Mouse (Mus musculus) MEL (cell line): Measurements from ENCODE around the gene Cbl. TPM values are rescaled to one million over a fixed set of nuclear protein-coding genes. Genes with fewer than 3 reads are reported as not detected.

Experiments
- DNase-seq: peaks from one replicate; pipeline ENCODE4 v3.0.0; 2011; ENCODE audit warnings: low read depth, low spot score
- H3K27ac ChIP-seq: 2 replicates; pipeline ENCODE4 v1.5.1; 2012; ENCODE audit warnings: low read depth, mild to moderate bottlenecking, control low read depth, low read length, moderate library complexity; ENCODE audit not compliant: control insufficient read depth
- H3K27me3 ChIP-seq, 2 experiments: fragments of 150-350 bp in 1 of 2; sonication (generic) in 1 of 2; 2 replicates each; pipeline ENCODE4 v1.6.1; 2012; ENCODE audit warnings: low read length in 2 of 2, mild to moderate bottlenecking in 2 of 2, improper control_type of control experiment in 1 of 2, moderate library complexity in 1 of 2; ENCODE audit not compliant: insufficient read depth in 2 of 2, control insufficient read depth in 1 of 2
- H3K36me3 ChIP-seq, 2 experiments: 2 replicates each; pipeline ENCODE4 v1.6.1; 2012 to 2014; ENCODE audit warnings: low read length in 2 of 2, improper control_type of control experiment in 1 of 2, inconsistent platforms in 1 of 2, mild to moderate bottlenecking in 1 of 2; ENCODE audit not compliant: insufficient read depth in 2 of 2, control insufficient read depth in 1 of 2
- H3K4me1 ChIP-seq, 2 experiments: fragments of 150-350 bp in 1 of 2; sonication (generic) in 1 of 2; 2 replicates each; pipeline ENCODE4 v1.6.1; 2012; ENCODE audit warnings: low read length in 2 of 2, improper control_type of control experiment in 1 of 2, mild to moderate bottlenecking in 1 of 2; ENCODE audit not compliant: insufficient read depth in 2 of 2, control insufficient read depth in 1 of 2
- H3K4me3 ChIP-seq, 2 experiments: fragments of 150-350 bp in 1 of 2; sonication (generic) in 1 of 2; 2 replicates each; pipeline ENCODE4 v1.5.1; 2012; ENCODE audit warnings: low read depth in 2 of 2, low read length in 2 of 2, mild to moderate bottlenecking in 2 of 2, moderate library complexity in 2 of 2, control low read depth in 1 of 2, improper control_type of control experiment in 1 of 2; ENCODE audit not compliant: control insufficient read depth in 1 of 2, insufficient read depth in 1 of 2
- H3K79me2 ChIP-seq: 2 replicates; pipeline ENCODE4 v1.6.1; 2012; ENCODE audit warnings: mild to moderate bottlenecking, low read length, moderate library complexity; ENCODE audit not compliant: control insufficient read depth, poor library complexity, insufficient read depth
- H3K9ac ChIP-seq: 2 replicates; pipeline ENCODE4 v1.6.1; 2012; ENCODE audit warnings: low read depth, mild to moderate bottlenecking, control low read depth, low read length, moderate library complexity; ENCODE audit not compliant: control insufficient read depth, poor library complexity, severe bottlenecking
- H3K9me3 ChIP-seq: fragments of 150-350 bp; sonication (generic); replicated peaks from 2 replicates; pipeline ENCODE4 v1.6.1; 2012; ENCODE audit warnings: mild to moderate bottlenecking, low read length, improper control_type of control experiment, moderate library complexity; ENCODE audit not compliant: insufficient read depth
- BHLHE40 ChIP-seq: IDR thresholded peaks from 2 replicates; pipeline ENCODE4 v1.6.1; 2012; ENCODE audit warnings: low read depth, mild to moderate bottlenecking, inconsistent platforms, low read length, improper control_type of control experiment, borderline replicate concordance
- CHD2 ChIP-seq: IDR thresholded peaks from 2 replicates; pipeline ENCODE4 v1.6.1; 2011; ENCODE audit warnings: low read length, improper control_type of control experiment
- CTCF ChIP-seq, 3 experiments: IDR thresholded peaks in 2 of 3; conservative IDR thresholded peaks in 1 of 3; 2 replicates each; pipeline ENCODE4 v1.5.1; 2011 to 2012; ENCODE audit warnings: low read length in 3 of 3, low read depth in 2 of 3, mild to moderate bottlenecking in 2 of 3, improper control_type of control experiment in 1 of 3, inconsistent platforms in 1 of 3, mixed read lengths in 1 of 3, moderate library complexity in 1 of 3; ENCODE audit not compliant: control insufficient read depth in 1 of 3, insufficient read depth in 1 of 3, poor library complexity in 1 of 3, severe bottlenecking in 1 of 3
- EP300 ChIP-seq, 2 experiments: IDR thresholded peaks; 2 replicates each; pipeline ENCODE4 v1.6.1; 2011; ENCODE audit warnings: improper control_type of control experiment in 2 of 2, low read length in 2 of 2, low read depth in 1 of 2, mild to moderate bottlenecking in 1 of 2
- GABPA ChIP-seq: IDR thresholded peaks from 2 replicates; pipeline ENCODE4 v1.6.1; 2012; ENCODE audit warnings: low read depth, mild to moderate bottlenecking, inconsistent platforms, low read length, improper control_type of control experiment, moderate library complexity
- GATA1 ChIP-seq: IDR thresholded peaks from 2 replicates; pipeline ENCODE4 v1.6.1; 2011; ENCODE audit warnings: low read depth, low read length, improper control_type of control experiment
- JUND ChIP-seq: IDR thresholded peaks from 2 replicates; pipeline ENCODE4 v1.6.1; 2011; ENCODE audit warnings: low read depth, mild to moderate bottlenecking, improper control_type of control experiment, low read length
- KAT2A ChIP-seq: conservative IDR thresholded peaks from 2 replicates; pipeline ENCODE4 v1.6.1; 2012; ENCODE audit warnings: low read depth, low read length, improper control_type of control experiment, inconsistent platforms
- MAFK ChIP-seq: IDR thresholded peaks from 2 replicates; pipeline ENCODE4 v1.6.1; 2011; ENCODE audit warnings: low read depth, mild to moderate bottlenecking, low read length, improper control_type of control experiment, borderline replicate concordance
- MAX ChIP-seq: IDR thresholded peaks from 2 replicates; pipeline ENCODE4 v1.6.1; 2011; ENCODE audit warnings: low read length, improper control_type of control experiment
- MAZ ChIP-seq: IDR thresholded peaks from 2 replicates; pipeline ENCODE4 v1.6.1; 2012; ENCODE audit warnings: low read depth, mild to moderate bottlenecking, inconsistent platforms, low read length, improper control_type of control experiment
- MXI1 ChIP-seq: IDR thresholded peaks from 2 replicates; pipeline ENCODE4 v1.6.1; 2011; ENCODE audit warnings: mild to moderate bottlenecking, low read depth, low read length, improper control_type of control experiment
- NELFE ChIP-seq: IDR thresholded peaks from 2 replicates; pipeline ENCODE4 v1.6.1; 2011; ENCODE audit warnings: low read depth, low read length, improper control_type of control experiment
- NRF1 ChIP-seq: IDR thresholded peaks from 2 replicates; pipeline ENCODE4 v1.6.1; 2014; ENCODE audit warnings: low read depth, mild to moderate bottlenecking, inconsistent platforms, low read length, improper control_type of control experiment, moderate library complexity; ENCODE audit not compliant: poor library complexity, insufficient read depth, severe bottlenecking
- POLR2AphosphoS2 ChIP-seq: IDR thresholded peaks from 2 replicates; pipeline ENCODE4 v1.6.1; 2011; ENCODE audit warnings: low read length, improper control_type of control experiment
- POLR2AphosphoS5 ChIP-seq: IDR thresholded peaks from 2 replicates; pipeline ENCODE4 v1.6.1; 2012; ENCODE audit warnings: low read depth, borderline replicate concordance, mild to moderate bottlenecking, inconsistent platforms, low read length, moderate library complexity, mixed read lengths
- RAD21 ChIP-seq: IDR thresholded peaks from 2 replicates; pipeline ENCODE4 v1.6.1; 2011; ENCODE audit warnings: mild to moderate bottlenecking, low read depth, low read length, improper control_type of control experiment
- SIN3A ChIP-seq: IDR thresholded peaks from 2 replicates; pipeline ENCODE4 v1.6.1; 2012; ENCODE audit warnings: low read length, improper control_type of control experiment, inconsistent platforms
- TCF12 ChIP-seq: IDR thresholded peaks from 2 replicates; pipeline ENCODE4 v1.6.1; 2014; ENCODE audit warnings: low read depth, mild to moderate bottlenecking, inconsistent platforms, low read length, improper control_type of control experiment, moderate library complexity
- UBTF ChIP-seq: IDR thresholded peaks from 2 replicates; pipeline ENCODE4 v1.6.1; 2012; ENCODE audit warnings: low read depth, mild to moderate bottlenecking, inconsistent platforms, low read length, improper control_type of control experiment, moderate library complexity, borderline replicate concordance; ENCODE audit not compliant: insufficient read depth
- USF1 ChIP-seq: IDR thresholded peaks from 2 replicates; pipeline ENCODE4 v1.6.1; 2014; ENCODE audit warnings: low read depth, mild to moderate bottlenecking, inconsistent platforms, low read length, improper control_type of control experiment, moderate library complexity
- ZC3H11A ChIP-seq: IDR thresholded peaks from 2 replicates; pipeline ENCODE4 v1.6.1; 2012; ENCODE audit warnings: low read depth, mild to moderate bottlenecking, inconsistent platforms, low read length, improper control_type of control experiment
- ZKSCAN1 ChIP-seq: IDR thresholded peaks from 2 replicates; pipeline ENCODE4 v1.6.1; 2012; ENCODE audit warnings: low read depth, mild to moderate bottlenecking, inconsistent platforms, low read length, improper control_type of control experiment, moderate library complexity
- polyA plus RNA-seq, 2 experiments: library from polyadenylated mRNA; stranded (reverse) in 1 of 2; unstranded in 1 of 2; fragments of >175 nt in 1 of 2; fragments of >200 nt in 1 of 2; gene quantifications; 2 replicates each; pipeline versions ENCODE4 v1.2.1 to v1.2.4; 2012; ENCODE audit warnings: low replicate concordance in 2 of 2, low read depth in 1 of 2; ENCODE audit not compliant: insufficient read length in 2 of 2, insufficient read depth in 1 of 2, missing spikeins in 1 of 2
- total RNA-seq: library from RNA; depleted of rRNA; stranded (reverse); fragments of 300-350 nt; gene quantifications from 2 replicates; pipeline ENCODE4 v1.2.3, GENCODE M21; 2012

Gene Cbl
- total and polyA plus RNA-seq, 3 experiments, result 9.1 to 41.1 (median 36.8) TPM

- Histone ChIP-seq H3K9me3 (no peaks in the 10 kb centered on the region), H3K36me3 (peaks cover 0 to 8% of the 10 kb centered on the region in 2 experiments; a peak in 3 of 4 replicates), H3K27me3 (no peaks in the 10 kb centered on the region)
- DNase-seq, result no peak
- no peak for TF ChIP-seq NRF1
- no peak for TF ChIP-seq NELFE
- TF ChIP-seq MAX, result no peak
- no peak for TF ChIP-seq ZKSCAN1
- no peak for TF ChIP-seq UBTF
- no peak for TF ChIP-seq SIN3A
- no peak for TF ChIP-seq MAZ
- TF ChIP-seq BHLHE40, result no peak
- TF ChIP-seq POLR2AphosphoS2, result no peak
- no peak for TF ChIP-seq RAD21
- no peak for TF ChIP-seq TCF12
- no peak for TF ChIP-seq POLR2AphosphoS5
- no peak for TF ChIP-seq EP300 (IDR thresholded peaks at IDR 0.05; ENCODE audit: low read depth in 1 of 2, low read length in 2 of 2)
- no peak for TF ChIP-seq CHD2
- TF ChIP-seq, all 39 proteins: peak for 0
- Histone ChIP-seq H3K27ac (no peak overlapping the region), H3K79me2 (peaks cover 38% of the 10 kb centered on the region), H3K4me1 (peaks cover 0 to 14% of the 10 kb centered on the region in 2 experiments; a peak in 2 of 4 replicates), H3K4me3 (no peak overlapping the region), H3K9ac (no peak overlapping the region)
Observed at GRCm38 (mm10) chr9:44106182-44106581, 127.7 kb downstream of the Cbl start.

- H3K36me3 ChIP-seq, result peaks cover 0 to 8% of the 10 kb centered on the region in 2 experiments; a peak in 3 of 4 replicates
- H3K27me3 ChIP-seq, result no peaks in the 10 kb centered on the region
- H3K9ac ChIP-seq, result no peak overlapping the region
- no peak for DNase-seq
- TF ChIP-seq CTCF (IDR thresholded peaks at IDR 0.05 in 2 of 3, conservative IDR thresholded peaks at IDR 0.05 in 1 of 3; ENCODE audit: control insufficient read depth in 1 of 3, insufficient read depth in 1 of 3, low read depth in 2 of 3, low read length in 3 of 3, poor library complexity in 1 of 3, severe bottlenecking in 1 of 3), result no peak
- TF ChIP-seq GABPA, result no peak
- TF ChIP-seq GATA1, result no peak
- no peak for TF ChIP-seq MAFK
- TF ChIP-seq UBTF, result no peak
- no peak for TF ChIP-seq KAT2A
- TF ChIP-seq MAX, result no peak
- no peak for TF ChIP-seq USF1
- TF ChIP-seq MXI1, result no peak
- TF ChIP-seq ZC3H11A, result no peak
- no peak for TF ChIP-seq JUND
- H3K4me3 ChIP-seq, result no peak overlapping the region
- H3K9me3 ChIP-seq, result no peaks in the 10 kb centered on the region
- H3K79me2 ChIP-seq, result peaks cover 35% of the 10 kb centered on the region
- H3K27ac ChIP-seq, result no peak overlapping the region
- peaks cover 0 to 14% of the 10 kb centered on the region in 2 experiments; a peak in 2 of 4 replicates for H3K4me1 ChIP-seq
Observed at GRCm38 (mm10) chr9:44105781-44106180, 128.1 kb downstream of the Cbl start.
